Mouse (Mus musculus): ENCODE measurements around the gene Amotl1. TPM values are rescaled to one million over a fixed set of nuclear protein-coding genes. Genes with fewer than 3 reads are reported as not detected.

The Amotl1 gene
- polyA plus RNA-seq, 1 experiment from 2014 or later, result 9.4 TPM

DNA sequence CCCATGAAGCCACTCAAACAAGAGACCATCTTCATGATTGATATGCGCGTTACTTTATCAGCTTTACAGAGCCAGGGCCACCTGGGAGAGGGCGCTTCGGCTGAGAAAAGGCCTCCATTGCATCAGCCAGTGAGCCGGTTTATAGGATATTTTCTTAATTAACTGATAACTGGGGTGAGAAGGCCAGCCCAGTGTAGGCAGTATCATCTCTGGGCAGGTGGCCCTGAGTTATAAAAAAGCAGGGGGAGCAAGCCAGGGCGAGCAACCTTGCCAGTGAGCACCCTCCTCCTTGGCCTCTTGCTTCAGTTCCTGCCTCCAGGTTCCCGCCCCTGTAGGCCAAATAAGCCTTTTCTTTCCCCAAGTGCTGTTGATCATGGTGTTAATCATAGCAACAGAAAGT, 81.5 kb downstream of the Amotl1 start:
- H3K9me3 ChIP-seq, result no peaks in the 10 kb centered on the region
- ATAC-seq (replicated peaks), result no peak
- H3K9ac ChIP-seq (replicated peaks), result no peak overlapping the region
- no peak overlapping the region for H3K4me3 ChIP-seq
- WGBS, result 91% methylated on average over 7 of the region's 7 CpGs
- no peaks in the 10 kb centered on the region for H3K4me1 ChIP-seq
- no peak overlapping the region for H3K4me2 ChIP-seq (replicated peaks)
- H3K36me3 ChIP-seq, result peaks cover 14% of the 10 kb centered on the region; the same call in 1 of the 2 replicates
- H3K27me3 ChIP-seq, result no peaks in the 10 kb centered on the region
- H3K27ac ChIP-seq (replicated peaks), result no peak overlapping the region

DNA sequence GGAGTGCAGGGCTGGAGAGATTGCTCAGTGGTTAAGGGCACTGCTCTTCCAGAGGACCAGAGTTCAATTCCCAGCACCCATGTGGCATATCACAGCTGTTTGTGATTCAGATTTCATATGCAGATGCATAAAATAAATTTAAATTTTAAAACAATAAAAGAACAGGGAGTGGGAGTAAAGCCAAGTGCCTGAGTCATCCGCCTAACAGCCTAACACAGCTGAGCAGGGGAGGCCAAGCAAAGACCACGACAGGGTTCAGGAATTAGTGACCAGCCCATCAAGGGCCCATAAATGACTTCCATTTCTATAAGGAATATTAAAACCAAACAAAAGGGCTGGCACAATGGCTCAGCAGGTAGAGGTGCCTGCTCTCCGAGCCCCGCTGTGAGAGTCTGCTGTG, 84.3 kb downstream of the Amotl1 start:
- Histone ChIP-seq H3K9me3 (no peaks in the 10 kb centered on the region), H3K9ac (replicated peaks) (no peak overlapping the region), H3K27me3 (no peaks in the 10 kb centered on the region), H3K4me2 (replicated peaks) (no peak overlapping the region), H3K4me1 (no peaks in the 10 kb centered on the region), H3K4me3 (no peak overlapping the region), H3K36me3 (peaks cover 35% of the 10 kb centered on the region), H3K27ac (replicated peaks) (no peak overlapping the region)
- no peak for ATAC-seq (replicated peaks)
- 57% methylated on average over 4 of the region's 4 CpGs for WGBS

DNA sequence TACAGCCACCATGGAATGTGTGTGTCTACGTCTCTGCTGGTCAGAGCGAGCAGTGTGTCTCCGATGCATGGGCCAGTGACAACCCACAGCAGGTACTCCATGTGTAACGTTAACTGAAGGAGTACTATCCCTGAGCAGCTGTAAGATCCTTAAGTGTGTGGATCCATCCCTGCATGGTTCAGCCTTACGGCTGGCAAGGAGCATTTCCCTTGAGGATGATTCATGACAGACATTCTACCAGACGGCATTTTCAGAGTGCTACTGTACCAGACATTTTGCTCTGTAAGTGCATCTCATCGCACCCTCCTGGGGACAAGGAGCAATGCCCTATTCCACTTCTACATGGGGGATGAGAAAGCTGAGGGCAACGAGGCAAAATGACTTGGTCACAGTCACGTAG, 84.9 kb downstream of the Amotl1 start:
- ATAC-seq (replicated peaks), result no peak
- Histone ChIP-seq H3K36me3 (peaks cover 40% of the 10 kb centered on the region), H3K9ac (replicated peaks) (no peak overlapping the region), H3K9me3 (no peaks in the 10 kb centered on the region), H3K27me3 (no peaks in the 10 kb centered on the region), H3K4me3 (no peak overlapping the region), H3K4me2 (replicated peaks) (no peak overlapping the region), H3K27ac (replicated peaks) (no peak overlapping the region), H3K4me1 (no peaks in the 10 kb centered on the region)
- whole genome bisulfite sequencing, result 91% methylated on average over 9 of the region's 9 CpGs

DNA sequence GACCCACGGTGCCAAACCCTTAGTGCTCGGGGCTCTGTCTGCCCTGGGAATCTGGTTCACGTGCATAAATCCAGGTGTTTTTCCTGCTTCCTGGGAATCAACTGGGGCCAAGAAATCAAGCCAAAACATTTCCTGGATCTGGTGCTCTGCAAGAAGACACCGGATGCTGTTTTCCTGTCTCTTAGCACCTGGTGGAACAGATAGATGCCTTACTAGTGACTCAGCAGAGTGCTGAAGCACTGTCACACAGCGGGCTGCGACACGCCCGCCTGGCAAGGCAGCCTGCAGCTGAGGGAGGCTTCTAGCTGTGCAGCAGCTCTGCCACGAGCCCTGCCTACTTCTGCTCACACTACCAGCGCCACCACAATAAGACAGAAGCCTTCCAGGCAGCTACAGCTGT, 85.4 kb downstream of the Amotl1 start:
- Histone ChIP-seq H3K9me3 (no peaks in the 10 kb centered on the region), H3K27me3 (no peaks in the 10 kb centered on the region), H3K4me2 (replicated peaks) (no peak overlapping the region), H3K27ac (replicated peaks) (no peak overlapping the region), H3K36me3 (peaks cover 45% of the 10 kb centered on the region), H3K4me1 (no peaks in the 10 kb centered on the region), H3K4me3 (no peak overlapping the region), H3K9ac (replicated peaks) (no peak overlapping the region)
- WGBS, result 86% methylated on average over 10 of the region's 10 CpGs
- ATAC-seq (replicated peaks), result no peak

DNA sequence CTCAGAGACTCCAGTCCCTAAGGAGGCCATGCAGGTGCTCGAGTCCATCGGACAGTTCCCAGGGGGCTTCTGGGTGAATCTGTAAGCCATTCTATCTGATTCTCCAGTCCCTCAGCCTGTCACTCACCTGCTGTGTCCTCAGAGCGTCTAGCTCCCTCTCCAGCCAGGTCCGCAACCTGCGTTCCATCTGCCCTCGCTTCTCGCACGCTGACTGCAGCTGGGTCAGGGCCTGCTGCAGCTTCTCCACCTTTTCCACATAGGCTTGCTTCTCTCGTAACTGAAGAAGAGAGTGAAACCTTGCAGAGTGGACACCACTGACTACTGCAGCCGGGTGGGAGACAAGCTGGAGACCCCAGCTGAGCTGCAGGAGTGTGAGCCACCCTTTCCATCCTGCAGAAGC, 86.5 kb downstream of the Amotl1 start:
- 94% methylated on average over 10 of the region's 10 CpGs for WGBS
- Histone ChIP-seq H3K9ac (replicated peaks) (no peak overlapping the region), H3K9me3 (no peaks in the 10 kb centered on the region), H3K4me1 (no peaks in the 10 kb centered on the region), H3K4me3 (no peak overlapping the region), H3K4me2 (replicated peaks) (no peak overlapping the region), H3K27me3 (no peaks in the 10 kb centered on the region), H3K27ac (replicated peaks) (no peak overlapping the region), H3K36me3 (peaks cover 47% of the 10 kb centered on the region)
- ATAC-seq (replicated peaks), result no peak

DNA sequence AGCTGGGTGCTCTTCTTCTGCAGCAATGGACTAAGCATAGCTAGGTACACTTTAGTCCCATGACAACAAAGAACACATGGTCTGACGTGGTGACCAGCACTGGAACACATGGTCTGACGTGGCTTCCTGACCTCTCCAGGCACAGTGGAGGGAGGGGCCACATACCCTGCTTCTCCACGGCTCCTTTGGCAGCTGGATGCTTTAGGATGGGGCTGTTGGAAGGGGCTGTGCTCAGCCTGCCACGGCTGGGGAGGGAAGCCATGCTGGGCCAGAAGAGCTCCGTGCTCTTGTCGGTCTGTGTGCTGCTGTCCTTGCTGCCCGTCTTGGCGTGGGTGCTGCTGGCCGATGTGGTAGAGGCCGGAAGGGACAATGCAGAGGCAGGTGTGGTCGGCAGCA, 96.5 kb downstream of the Amotl1 start:
- Histone ChIP-seq H3K4me1 (no peaks in the 10 kb centered on the region), H3K9me3 (no peaks in the 10 kb centered on the region), H3K27ac (replicated peaks) (no peak overlapping the region), H3K27me3 (no peaks in the 10 kb centered on the region), H3K4me2 (replicated peaks) (no peak overlapping the region), H3K4me3 (no peak overlapping the region), H3K36me3 (peaks cover 68% of the 10 kb centered on the region), H3K9ac (replicated peaks) (no peak overlapping the region)
- WGBS, result 93% methylated on average over 11 of the region's 11 CpGs
- no peak for ATAC-seq (replicated peaks)

DNA sequence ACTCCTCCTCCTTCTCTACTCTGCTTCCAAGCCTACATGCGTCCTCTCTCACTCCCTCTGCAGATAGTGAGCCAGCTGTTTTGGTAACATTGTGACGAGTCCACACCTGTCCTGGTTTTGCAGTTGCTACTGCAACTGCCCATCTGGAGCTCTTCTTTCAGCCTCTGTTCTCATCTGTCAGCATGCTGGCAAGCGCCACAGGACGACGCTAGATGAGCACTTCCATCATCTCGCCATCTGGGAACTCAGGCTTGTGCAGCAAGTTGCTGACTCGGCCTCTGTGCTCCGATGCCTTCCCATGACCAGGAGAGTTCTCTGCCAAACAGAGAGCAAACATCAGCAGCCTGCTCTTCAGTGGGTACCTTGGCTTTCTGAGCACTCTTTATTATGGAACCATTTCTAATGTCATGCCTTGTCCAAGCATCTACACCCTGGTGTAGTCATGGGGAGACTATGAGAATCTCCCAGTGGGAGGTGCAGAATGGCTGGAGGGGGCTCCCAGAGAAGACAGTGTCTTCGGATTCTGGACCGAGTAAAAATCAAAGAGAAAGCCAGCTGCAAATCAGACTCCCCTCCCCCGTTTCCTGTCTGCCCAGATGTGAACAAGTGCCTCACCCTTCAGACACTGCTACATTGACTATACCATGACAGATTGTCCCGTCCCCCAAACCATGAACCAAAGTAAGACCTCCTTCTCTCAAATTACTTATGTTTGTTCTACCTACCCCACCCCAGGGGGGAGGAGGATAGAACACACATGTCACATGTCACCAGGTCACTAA, 97.1 kb downstream of the Amotl1 start:
- H3K4me2 ChIP-seq (replicated peaks), result no peak overlapping the region
- H3K36me3 ChIP-seq, result peaks cover 68% of the 10 kb centered on the region
- ATAC-seq (replicated peaks), result 0 out of 2 replicates have a peak, but pooled peaks have one; percentile 26
- H3K9me3 ChIP-seq, result no peaks in the 10 kb centered on the region
- H3K27me3 ChIP-seq, result no peaks in the 10 kb centered on the region
- WGBS, result 84% methylated on average over 12 of the region's 12 CpGs
- H3K27ac ChIP-seq (replicated peaks), result no peak overlapping the region
- H3K9ac ChIP-seq (replicated peaks), result no peak overlapping the region
- no peak overlapping the region for H3K4me3 ChIP-seq
- no peaks in the 10 kb centered on the region for H3K4me1 ChIP-seq

DNA sequence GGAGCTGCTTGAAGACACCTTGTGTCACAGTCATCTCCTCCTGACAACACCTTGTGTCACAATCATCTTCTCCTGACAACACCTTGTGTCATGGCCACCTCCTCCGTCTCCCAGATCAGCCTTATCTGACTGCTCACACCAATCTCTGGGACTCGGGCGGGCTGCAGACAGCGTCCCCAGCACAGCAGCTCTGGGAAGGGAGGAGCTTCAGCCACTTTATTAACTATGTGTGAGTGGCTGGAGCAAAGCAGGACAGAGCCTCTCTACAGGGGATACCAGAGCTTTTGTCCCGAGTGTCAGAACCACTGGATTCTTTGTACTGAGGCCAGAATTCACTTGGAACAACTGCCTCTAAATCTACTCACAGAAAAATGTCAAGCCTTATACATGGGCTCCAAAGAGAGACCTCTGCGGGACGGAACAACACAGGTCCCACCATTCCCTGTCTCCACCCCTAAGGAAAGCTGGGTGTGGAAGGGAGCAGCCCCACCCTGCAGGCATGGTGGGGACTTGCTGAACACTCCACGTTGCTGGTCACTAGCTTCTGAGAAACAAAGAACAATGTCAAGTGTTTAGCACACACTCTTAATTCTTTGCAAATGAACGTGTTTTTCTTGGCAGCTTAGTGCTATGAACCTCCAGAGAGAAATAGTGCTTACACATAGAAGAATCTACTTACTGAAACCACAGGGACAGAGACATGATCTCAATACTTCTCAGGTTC, 100.7 kb downstream of the Amotl1 start:
- no peak overlapping the region for H3K4me3 ChIP-seq
- no peak overlapping the region for H3K4me2 ChIP-seq (replicated peaks)
- H3K9me3 ChIP-seq, result no peaks in the 10 kb centered on the region
- H3K4me1 ChIP-seq, result no peaks in the 10 kb centered on the region
- WGBS, result 69% methylated on average over 9 of the region's 9 CpGs
- no peak for ATAC-seq (replicated peaks)
- H3K27me3 ChIP-seq, result no peaks in the 10 kb centered on the region
- H3K9ac ChIP-seq (replicated peaks), result no peak overlapping the region
- H3K27ac ChIP-seq (replicated peaks), result no peak overlapping the region
- H3K36me3 ChIP-seq, result peaks cover 55% of the 10 kb centered on the region

DNA sequence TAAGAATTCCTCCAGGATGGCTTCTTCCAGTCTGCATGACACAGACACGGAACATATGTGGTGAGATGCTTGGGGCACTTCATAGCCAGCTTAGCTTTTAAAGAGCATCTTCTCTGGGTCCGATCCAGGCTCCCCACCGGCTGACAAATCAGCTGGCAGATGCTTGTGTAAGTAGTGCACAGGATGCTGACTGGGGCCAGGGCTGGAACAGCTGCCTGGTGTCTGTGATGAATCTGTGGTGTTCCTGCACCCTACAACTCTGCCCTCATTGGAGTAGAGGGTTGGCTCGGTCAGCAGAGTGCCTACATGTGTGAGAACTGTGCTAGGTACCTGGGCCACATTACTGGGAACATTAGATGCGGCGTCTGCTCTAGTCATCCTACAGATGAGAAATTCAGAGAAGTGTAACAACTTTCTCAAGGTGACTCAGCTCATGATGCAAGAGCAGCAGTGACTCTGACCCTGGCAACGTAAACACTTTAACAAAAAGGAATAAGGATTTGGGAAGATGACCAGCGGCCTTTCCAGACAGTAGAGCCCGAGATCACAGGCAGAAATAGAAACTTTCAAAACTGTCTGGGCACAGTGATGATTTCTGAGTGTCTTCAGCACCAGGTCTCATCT, 109.9 kb downstream of the Amotl1 start:
- no peak for ATAC-seq (replicated peaks)
- H3K4me2 ChIP-seq (replicated peaks), result no peak overlapping the region
- no peaks in the 10 kb centered on the region for H3K27me3 ChIP-seq
- no peak overlapping the region for H3K4me3 ChIP-seq
- no peaks in the 10 kb centered on the region for H3K4me1 ChIP-seq
- H3K36me3 ChIP-seq, result 0 out of 2 replicates have a peak, but pooled peaks cover 4% of the 10 kb centered on the region
- no peak overlapping the region for H3K27ac ChIP-seq (replicated peaks)
- WGBS, result 82% methylated on average over 9 of the region's 9 CpGs
- no peak overlapping the region for H3K9ac ChIP-seq (replicated peaks)
- no peaks in the 10 kb centered on the region for H3K9me3 ChIP-seq

DNA sequence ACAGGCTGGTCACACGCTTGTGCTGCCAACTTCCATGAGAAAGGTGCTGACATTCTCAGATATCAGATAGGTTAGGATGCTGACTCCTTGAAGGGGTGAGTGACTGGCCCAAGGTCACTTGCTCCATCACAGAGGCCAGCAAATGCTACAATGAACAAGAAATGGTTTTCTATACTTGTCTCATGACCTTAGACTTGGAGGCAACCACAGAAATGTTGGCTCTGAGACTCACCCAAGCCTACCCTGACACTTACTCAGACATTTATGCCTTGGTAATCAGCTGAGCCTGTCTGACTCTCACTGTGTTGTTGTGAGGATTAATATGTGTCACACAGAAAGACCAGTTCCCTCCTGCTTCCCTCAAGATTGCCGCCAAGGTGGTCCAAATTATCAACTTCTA, 111.2 kb downstream of the Amotl1 start:
- H3K27me3 ChIP-seq, result no peaks in the 10 kb centered on the region
- WGBS, result 92% methylated on average over 2 of the region's 2 CpGs
- no peak for ATAC-seq (replicated peaks)
- no peak overlapping the region for H3K4me2 ChIP-seq (replicated peaks)
- no peaks in the 10 kb centered on the region for H3K4me1 ChIP-seq
- no peaks in the 10 kb centered on the region for H3K36me3 ChIP-seq
- no peak overlapping the region for H3K9ac ChIP-seq (replicated peaks)
- H3K27ac ChIP-seq (replicated peaks), result no peak overlapping the region
- H3K4me3 ChIP-seq, result no peak overlapping the region
- no peaks in the 10 kb centered on the region for H3K9me3 ChIP-seq

DNA sequence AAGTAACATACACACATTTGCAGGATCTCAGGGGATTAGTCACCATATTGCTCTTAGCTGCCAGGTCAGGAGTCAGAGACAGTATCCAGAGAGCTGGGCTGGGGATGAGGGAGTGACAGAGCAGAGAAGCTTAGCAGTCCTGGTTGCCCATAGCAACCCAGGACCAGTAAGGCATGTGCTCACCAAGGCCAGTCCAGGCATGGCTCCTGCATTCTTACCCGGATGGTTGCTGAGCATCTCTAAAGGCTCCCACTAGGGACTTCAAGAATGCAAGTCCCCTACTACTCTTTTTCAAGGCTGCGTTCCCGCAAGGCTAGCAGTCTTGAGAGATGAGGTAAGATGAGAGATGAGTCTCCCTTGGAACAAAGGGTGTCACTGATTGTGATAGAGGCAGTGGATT, 112.6 kb downstream of the Amotl1 start:
- H3K4me3 ChIP-seq, result no peak overlapping the region
- H3K36me3 ChIP-seq, result no peaks in the 10 kb centered on the region
- no peaks in the 10 kb centered on the region for H3K9me3 ChIP-seq
- no peaks in the 10 kb centered on the region for H3K27me3 ChIP-seq
- H3K9ac ChIP-seq (replicated peaks), result no peak overlapping the region
- H3K4me1 ChIP-seq, result no peaks in the 10 kb centered on the region
- H3K27ac ChIP-seq (replicated peaks), result no peak overlapping the region
- no peak overlapping the region for H3K4me2 ChIP-seq (replicated peaks)
- 27% methylated on average over 3 of the region's 3 CpGs for WGBS
- peak; percentile 61; the same call in 1 of the 2 replicates for ATAC-seq (replicated peaks)

DNA sequence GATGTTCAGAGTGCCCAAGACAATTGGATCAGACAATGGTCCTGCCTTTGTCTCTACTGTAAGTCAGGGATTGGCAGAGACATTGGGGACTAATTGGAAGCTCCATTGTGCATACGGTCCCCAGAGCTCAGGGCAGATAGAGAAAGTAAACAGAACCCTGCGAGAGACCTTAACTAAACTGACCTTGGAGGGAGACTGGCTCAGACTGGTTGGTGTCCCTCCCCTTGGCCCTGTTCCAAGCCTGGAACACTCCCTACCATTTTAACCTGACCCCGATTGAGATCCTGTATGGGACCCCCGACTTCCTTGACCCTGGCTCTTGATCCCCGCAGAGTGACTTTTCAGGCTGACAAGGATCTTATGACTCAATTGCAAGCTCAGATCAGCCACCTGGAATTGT, 114.9 kb downstream of the Amotl1 start:
- H3K4me2 ChIP-seq (replicated peaks), result no peak overlapping the region
- H3K9me3 ChIP-seq, result no peaks in the 10 kb centered on the region
- H3K27ac ChIP-seq (replicated peaks), result no peak overlapping the region
- H3K27me3 ChIP-seq, result no peaks in the 10 kb centered on the region
- WGBS, result 78% methylated on average over 5 of the region's 5 CpGs
- no peaks in the 10 kb centered on the region for H3K36me3 ChIP-seq
- ATAC-seq (replicated peaks), result no peak
- no peak overlapping the region for H3K9ac ChIP-seq (replicated peaks)
- H3K4me1 ChIP-seq, result no peaks in the 10 kb centered on the region
- no peak overlapping the region for H3K4me3 ChIP-seq

Data from forebrain, embryonic 15.5 days (tissue).